Mouse (Mus musculus): ENCODE data around the gene Cep112.
A peak's percentile ranks its signal among the peaks of the same experiment; 100 is the strongest.

The Cep112 gene

DNA sequence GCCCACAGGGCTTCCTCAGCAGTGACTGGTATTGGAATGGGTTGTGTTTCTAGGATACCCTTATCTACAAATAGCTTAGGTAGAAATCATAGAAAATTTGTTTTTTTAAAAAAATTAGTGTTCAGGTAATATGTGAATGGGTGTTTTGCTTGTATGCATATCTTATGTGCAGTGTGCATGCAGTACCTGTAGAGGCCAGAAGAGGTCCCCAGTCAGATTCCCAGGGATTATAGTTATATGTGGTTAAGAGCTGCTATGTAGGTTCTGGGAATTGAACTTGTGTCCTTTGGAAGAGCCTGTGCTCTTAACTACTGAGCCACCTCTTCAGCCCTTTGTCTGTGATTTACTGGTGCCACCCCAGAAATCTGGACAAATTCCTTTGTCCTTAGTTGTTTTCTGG lies 22.2 kb downstream of the Cep112 start:
- peak; percentile 35 for DNase-seq (ENCODE audit: low read depth, low spot score)

DNA sequence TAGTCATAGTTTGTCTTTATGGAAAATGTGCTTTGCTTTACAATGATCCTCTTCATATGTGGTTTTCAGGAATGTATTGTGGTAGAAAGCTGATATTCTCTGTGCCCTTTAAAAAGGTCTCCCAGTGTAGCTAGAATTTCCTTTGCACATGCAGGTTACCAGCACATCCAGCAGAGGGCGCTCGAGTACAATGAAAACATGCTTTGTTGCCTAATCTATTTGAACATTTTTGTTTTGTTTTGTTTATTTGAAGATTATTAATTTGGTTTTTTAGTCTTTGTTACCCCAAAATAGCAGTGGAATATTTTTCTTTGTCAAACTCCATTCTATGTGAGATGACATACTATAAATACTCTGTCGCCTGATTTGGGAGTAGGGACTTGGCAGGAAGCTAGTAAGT lies 24.8 kb downstream of the Cep112 start:
- peak; percentile 85 for DNase-seq (ENCODE audit: low read depth, low spot score)

DNA sequence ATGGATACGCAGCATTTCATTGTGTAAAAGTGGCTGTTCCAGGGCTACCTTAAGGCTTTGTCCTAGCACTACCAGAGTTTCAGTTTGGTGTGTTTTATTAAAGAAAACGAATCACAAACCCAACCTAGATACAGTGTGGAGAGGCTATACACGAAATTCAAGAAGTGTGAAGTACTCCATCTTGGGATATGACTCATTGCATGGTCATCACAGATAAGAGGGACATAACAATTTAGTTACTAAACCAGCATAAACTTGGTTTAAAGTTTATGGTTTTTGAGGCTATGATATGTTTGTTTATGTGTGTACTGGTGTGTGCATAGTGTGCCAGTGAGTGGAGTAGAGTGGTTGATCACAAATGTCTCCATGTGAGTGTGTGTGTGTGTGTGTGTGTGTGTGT lies 34.6 kb downstream of the Cep112 start:
- peak; percentile 37 for DNase-seq (ENCODE audit: low read depth, low spot score)

DNA sequence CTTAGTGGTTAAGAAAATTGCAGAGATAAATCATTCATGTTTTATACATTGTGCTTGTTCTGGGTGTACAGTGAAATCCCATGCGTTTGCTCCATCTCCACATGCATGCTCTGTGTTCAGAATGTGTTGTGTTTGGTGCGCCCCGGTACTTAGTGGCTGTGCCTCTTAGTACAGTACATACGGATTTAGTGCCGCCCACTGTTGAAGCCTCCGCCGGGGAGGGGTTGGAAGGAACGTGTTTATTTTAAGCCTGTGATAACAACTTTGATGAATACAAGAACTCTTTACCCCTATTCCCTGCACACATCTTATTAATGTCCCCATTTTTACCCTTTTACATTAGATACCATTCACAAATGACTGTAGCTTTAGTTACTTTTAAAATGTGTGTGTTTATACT lies 39.1 kb downstream of the Cep112 start:
- DNase-seq (ENCODE audit: low read depth, low spot score) = no peak

DNA sequence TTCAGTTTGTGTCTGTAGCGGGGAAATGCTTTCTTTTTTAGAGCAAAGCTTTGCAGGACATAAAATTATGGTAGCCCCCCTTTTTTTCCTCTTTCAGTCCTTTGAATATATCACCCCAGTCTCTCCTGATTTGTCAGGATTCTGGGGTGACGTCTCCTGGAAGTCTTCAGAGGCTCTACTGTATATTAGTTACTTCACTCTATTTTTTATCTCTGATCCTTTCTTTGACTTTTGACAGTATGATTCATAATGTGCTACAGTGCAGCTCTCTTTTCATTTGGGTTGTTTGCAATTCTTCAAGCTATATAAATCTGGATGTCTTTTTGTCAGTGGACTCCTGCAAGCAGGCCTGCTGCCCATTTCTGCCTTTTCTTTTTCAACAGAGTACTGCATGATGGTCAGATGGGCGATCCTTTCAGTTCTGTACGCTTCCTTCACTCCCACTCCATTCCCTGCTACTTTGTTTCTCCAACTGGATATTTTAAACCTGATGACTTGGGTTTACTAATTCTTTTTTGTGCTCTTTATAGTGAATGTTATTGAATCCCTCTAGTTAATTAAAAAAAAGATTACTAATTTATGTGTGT lies 39.8 kb downstream of the Cep112 start:
- no peak for DNase-seq (ENCODE audit: low read depth, low spot score)

DNA sequence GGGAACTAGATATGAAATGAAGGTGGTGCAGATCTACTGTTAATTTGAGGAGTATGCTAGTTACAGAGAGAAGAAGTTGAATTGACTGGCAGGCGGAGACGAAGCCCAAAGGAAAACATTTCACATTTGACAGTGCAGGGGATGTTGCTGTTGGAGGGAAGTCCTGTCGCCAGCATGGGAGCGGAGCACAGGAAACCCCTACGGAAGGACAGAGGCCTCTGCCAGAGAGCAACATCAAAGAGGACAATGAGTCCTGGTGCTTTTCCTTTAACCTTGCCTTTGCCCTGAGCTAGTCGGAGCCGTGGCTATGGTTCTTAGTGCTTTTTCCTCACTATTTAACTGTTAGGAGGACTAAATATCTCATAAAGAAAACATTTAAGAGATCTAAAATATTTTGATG lies 50.7 kb downstream of the Cep112 start:
- no peak for DNase-seq (ENCODE audit: low read depth, low spot score)

DNA sequence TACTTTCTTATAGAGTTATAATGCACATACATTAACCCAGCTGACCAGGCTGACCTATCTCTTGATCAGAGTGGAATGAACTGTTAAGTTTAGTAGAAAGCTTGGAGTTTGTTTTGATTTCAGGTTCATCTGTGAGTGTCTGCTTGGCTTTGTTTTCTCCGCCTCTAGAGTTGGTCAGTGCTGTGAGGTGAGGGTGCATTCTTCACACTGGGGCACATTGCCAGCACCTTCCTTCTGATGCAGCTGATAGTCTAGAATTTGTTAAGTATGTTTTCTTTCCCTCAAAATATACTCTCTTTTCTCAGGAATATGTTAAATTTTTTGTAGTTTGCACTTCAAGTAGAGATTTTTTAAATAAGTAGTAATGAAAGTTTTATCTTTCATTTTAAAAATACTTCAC lies 51.2 kb downstream of the Cep112 start:
- no peak for DNase-seq (ENCODE audit: low read depth, low spot score)

DNA sequence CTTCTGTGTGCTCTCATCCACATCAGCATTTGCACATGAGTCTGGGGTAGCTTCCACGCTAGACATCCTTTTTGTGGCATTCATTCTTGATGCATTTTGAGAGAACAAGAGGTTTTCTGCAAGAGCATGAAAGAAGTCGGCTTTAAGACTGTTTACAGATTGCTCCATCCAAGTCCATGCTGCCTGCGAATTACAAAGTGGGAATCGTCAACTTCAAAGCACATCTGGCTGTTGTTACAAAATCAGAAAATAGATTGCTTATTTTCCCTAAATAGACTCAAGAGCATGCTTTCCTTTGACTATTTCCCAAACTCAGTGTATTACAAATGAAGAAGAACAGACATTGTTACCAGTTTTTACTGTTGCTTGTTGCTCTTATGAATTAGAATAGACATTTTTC lies 59.0 kb downstream of the Cep112 start:
- DNase-seq (ENCODE audit: low read depth, low spot score) = no peak

DNA sequence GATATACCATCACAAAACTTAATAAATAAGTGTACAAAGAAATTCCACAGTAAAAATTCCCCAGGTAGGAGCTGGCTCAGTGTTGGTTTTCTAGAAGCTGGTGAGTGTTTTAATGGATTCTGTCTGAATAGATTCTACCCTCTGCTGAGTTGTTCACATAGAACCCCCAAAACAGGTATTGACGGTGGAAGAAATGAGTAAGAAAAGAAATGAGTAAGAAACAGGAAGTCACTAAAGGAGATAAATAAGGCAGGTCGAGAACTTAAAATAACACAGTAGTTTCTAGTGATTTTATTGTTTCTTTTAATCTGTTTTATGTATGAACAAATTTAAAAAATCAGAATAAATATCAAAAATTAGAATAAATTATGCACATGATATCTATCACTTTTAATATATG lies 63.3 kb downstream of the Cep112 start:
- no peak for DNase-seq (ENCODE audit: low read depth, low spot score)

DNA sequence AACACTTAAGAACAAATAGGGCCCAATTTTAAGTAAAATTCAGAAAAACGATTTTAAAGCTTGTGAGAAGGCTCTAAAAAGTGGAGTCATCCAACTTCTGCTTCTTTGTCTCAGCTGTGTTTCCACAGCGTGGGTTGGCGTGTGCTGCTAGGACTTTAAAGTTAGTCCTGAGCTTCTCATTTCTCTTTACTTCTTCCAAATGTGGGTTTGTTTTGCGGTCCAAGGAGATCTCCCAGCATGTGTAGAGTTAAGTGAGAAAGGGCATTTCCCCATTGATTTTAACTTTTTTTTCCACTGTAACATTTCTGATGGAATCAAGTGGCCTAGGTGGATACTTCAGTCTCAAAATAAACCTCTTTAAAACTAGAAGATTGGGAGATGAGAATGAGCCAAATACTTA lies 64.9 kb downstream of the Cep112 start:
- DNase-seq (ENCODE audit: low read depth, low spot score) = no peak

DNA sequence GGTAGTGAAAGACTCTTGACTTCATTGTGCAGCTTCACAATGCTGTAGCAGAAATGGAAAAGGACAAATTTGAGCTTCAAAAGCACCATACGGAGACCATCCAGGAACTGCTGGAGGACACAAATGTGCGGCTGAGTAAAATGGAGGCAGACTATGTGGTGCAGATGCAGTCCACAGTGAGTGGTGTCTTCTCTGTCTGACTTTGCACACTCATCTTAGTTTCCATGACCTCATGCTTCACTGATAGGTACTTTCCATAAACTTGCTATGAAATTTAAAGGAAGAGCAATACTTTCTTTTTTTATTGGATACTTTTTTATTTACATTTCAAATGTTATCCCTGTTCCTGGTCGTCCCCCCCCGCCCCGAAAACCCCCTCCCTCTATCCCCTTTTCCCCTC lies 83.2 kb downstream of the Cep112 start:
- no peak for DNase-seq (ENCODE audit: low read depth, low spot score)

DNA sequence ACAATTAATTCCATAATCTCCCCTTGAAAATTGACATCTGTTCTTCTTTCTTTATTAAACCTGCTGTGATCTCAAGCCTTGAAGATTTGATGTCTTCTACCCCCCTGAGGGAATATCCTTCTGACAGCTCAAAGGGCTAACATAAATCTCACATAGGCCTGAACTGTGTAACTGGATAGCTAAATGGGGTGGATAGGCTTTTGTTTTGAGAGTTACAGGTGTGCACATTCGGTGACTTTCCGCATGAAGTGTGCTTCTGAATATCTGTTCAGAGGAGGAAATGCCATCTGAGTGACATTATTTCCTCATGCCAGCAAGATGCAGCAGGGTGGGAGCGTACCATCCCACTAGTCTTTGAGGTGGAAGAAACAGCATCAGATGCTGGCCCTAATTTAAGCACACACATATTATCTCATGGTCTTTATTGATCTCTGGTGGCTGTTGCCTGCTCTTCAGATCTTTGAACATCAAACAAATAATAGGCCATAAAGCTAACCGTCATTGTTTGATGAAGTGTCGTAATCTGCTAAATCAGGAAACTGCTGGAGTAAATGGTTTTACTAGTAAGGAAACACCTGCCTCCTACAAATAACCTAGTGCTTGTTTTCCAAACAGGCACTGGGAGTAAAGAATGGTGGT lies 102.9 kb downstream of the Cep112 start:
- DNase-seq (ENCODE audit: low read depth, low spot score) = no peak

DNA sequence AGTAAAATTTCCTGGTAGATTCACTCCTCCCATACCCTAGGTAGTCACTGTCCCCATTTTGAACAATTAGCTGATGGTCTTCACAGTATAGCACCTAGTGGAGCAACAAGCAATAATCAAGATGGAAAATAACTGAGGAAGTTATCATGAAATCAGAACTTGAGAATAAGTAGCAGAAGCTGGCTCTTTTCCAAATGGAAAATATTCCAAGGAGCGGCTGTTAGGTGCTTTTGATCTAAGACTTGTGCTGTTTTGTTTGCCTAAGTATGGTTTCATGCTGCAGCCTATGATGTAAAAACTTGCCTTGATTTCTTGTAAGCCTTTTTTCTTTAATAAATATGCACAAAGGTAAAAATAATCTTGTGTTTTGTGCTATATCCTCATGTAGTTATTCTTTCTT lies 107.9 kb downstream of the Cep112 start:
- DNase-seq (ENCODE audit: low read depth, low spot score) = no peak

DNA sequence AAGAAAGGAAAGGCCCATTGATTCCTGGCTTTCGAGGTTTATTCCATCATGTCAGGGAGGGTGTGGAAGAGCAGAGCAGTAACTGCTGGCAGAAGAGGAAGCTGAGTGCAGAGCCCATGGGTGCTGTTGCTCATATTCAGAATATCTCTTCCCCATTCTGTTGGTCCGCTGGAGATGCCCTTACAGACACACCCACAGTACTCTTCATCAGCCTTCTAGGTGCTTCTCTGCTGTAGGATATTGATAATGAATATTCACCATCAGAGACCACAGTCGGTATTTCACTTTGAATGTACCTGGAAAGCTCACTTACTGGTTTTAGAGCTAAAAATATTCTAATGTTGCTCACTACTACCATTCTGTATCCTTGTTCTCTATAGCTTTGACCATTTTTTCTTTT lies 109.0 kb downstream of the Cep112 start:
- no peak for DNase-seq (ENCODE audit: low read depth, low spot score)

DNA sequence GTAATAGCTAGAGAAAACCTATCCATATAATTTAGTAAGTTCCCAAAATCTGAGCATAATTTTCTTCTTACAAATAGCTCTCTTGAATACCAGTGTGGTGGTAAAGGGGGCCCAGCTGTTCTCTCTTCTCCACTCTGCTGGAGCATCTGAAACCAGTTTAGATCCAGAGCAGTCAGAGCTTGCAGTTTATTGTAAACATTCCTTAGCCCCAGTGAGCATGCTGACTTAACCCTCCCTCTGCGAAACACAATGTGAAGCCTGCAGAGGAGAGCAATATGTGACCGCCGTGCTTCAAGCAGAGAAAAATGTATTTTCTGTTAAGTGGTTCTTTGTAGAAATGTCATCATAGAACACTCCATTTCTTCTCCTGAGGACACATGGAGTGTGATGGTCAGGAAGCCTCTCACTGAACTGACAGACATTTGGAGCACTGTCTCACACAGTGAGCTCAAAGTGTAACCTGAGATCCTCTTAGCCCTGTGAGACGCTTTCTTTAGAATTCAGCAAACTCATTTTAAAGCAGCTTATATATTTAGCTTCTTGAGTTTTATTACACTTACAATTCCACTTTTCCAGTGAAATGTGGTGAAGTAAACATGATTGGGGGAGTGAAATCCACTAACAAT lies 128.1 kb downstream of the Cep112 start:
- DNase-seq (ENCODE audit: low read depth, low spot score) = no peak

DNA sequence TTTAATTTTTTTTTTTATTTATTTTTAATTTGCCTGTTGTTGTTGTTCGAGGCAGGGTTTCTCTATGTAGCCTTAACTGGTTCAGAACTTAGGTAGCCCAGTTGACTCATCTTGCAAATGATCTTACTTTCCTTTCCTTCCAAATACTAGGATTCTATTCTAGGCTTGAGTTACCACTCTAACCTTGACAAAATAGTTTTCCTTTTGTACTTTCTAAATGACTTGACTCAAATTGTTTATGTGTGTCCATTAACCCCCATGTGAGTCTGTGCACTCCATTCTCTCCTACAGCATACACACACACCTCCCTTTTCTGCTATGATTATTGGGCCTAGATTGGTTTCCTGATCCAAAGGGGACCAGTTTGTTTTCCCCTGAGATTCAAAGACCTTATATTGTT lies 128.9 kb downstream of the Cep112 start:
- no peak for DNase-seq (ENCODE audit: low read depth, low spot score)

DNA sequence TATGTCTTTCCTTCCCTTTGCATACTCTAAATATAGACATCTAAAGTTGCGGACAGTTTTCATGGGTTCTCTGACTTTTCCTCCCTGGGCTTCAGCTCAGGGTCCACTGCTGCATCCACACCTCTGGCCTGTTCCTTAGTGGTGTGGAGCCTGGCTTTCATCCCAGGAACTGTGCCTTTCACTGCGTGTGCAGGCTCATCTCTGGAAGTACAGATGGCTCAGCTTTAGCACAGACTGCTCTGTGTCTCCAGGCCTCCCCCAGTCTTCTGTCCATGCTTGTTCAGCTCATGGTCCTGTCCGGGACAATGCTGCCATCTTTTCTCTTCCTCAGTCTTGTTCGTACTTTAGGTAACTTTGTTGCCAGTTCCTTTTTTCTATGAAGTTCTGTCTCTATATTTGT lies 133.6 kb downstream of the Cep112 start:
- DNase-seq (ENCODE audit: low read depth, low spot score) = no peak

DNA sequence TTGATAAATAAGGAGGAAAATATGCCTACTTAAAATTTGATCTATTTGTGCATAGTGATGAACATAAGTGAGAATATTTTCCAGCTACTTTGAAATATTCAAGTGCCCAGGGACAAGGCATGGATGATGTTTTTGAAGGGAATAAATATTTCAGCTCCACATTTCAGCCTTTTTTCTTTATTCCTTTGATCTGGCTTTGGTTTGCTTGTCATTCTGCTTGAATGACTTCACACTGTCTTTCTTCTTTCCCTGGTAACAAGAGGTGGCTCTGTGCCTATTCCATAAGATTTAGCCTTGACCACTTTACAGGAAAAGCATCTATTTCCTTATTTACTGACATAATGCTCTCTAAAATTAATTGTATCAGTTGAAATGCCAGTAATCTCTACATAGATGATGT lies 134.5 kb downstream of the Cep112 start:
- DNase-seq (ENCODE audit: low read depth, low spot score) = no peak

DNA sequence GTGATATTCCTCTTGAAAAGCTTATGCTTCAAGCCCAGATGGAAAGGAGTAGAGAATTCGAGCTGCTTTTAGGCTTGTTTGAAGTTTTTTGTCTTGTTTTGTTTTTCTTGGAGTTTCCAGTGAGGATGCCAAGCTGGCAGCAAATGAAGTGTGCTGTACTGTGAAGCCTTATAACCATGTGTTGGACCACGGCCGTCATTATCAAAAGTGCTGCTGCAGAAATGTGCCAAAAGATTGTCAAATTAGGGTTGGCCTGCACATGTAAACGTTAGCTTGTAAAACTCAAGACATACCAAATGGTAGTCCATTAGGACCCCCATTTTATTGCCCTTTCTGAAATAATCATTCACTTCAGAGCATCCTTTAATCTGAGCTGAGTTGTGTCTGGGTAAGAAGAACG lies 137.1 kb downstream of the Cep112 start:
- no peak for DNase-seq (ENCODE audit: low read depth, low spot score)

DNA sequence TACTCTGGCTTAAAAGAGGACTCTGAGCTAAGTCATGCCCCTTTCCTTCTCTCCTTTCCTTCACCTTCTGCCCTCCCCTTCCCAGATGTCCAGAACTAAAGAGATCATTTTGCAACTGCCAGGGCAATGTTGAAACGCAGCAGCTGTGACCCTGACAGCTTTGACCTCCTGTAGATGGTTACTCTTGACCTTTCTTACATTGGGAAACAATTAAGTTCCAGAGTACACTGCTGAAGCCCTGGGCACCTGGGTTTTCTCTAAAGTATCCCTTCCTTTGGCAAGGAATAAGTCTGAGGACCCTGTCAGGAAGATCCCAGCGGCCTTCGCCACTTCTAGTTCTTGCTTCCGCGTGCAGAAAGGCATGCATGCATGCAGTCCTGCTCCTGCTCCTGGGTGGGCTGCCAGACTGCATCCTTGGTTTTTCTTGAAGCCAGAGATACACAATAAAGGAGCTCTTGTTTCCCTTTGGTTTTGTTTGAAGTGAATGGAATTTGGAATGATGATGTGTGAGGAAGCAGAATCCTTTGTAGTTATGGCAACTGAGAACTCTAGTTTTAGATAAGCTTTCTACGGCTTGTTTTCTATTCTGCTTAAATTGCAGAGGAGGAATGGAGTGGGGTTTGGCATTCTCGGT lies 161.7 kb downstream of the Cep112 start:
- no peak for DNase-seq (ENCODE audit: low read depth, low spot score)

DNA sequence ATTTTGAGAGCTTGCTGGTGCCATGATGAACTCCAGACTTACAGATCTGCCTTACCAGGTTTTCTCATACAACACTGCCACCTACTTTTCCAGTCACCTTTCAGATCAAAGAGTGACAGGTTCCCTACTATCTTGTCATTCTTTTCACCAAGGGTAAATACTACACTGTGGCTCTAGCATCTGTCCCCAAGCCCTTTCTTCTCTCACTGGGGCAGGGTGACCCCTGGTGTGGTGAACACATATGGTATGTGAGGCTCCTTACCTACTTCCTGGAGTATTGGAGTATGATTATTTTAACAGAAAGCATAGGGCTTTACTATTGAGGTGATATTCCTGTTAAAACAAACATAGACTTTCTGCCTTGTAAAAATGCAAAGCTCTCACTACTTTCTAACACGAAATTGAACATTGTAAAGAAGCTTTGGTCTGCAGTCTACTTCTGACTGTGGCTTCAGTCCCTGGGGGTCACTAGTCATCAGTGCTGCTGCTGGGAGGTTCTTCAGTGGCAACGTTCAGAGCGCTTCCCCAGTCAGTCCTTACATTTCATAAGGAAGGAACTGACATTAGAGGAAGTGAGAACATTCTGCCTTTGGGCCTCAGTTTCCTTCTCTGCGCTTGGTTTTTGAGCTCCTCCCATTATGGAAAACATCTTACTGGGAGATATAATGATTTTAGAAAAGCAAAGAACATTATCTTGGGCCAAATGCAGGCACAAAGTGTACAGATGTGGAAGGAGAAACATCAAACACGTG lies 168.4 kb downstream of the Cep112 start:
- no peak for DNase-seq (ENCODE audit: low read depth, low spot score)

DNA sequence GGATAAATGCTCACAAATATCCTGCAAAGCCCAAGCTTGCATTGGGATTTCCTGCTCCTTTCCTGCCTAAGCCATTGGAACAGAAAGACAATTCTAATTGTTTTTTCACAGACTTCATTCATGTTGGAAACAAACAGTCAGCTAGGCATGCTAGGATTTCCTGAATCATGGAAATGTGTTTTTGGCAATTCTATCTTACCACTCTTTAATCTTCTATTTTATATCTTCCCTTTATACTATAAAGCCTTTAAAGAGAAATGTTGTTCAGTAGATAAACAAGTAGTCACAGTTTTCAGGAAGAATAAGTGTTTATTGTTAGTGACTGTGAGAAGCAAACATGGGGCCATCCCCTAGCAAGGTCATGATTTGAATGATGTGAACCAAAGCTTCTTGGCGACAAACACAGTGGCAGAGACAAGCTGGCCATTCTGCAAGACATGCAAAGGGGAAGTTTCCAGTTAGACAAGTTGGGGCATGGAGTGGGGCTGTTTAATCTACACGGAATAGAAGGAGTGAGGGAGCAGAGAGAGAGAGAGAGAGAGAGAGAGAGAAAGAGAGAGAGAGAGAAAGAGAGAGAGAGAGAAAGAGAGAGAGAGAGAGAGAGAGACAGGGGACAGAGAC lies 169.1 kb downstream of the Cep112 start:
- DNase-seq (ENCODE audit: low read depth, low spot score) = no peak

Measured in 3T3-L1 (cell line).